Mouse (Mus musculus) ovary, adult 10 weeks (tissue): Measurements from ENCODE around the gene Robo4. TPM values are rescaled to one million over a fixed set of nuclear protein-coding genes. Genes with fewer than 3 reads are reported as not detected.

Experiments used
- polyA plus RNA-seq: library from polyadenylated mRNA; stranded (reverse); fragments of 350-450 nt; fragmentation: Illumina TruSeq; extraction: RNeasy Lipid Tissue Mini Kit (QIAGEN cat#74804); gene quantifications from one replicate; pipeline ENCODE4 v1.2.3, GENCODE M21; 2014

Gene Robo4
- 3.4 TPM for polyA plus RNA-seq

DNA sequence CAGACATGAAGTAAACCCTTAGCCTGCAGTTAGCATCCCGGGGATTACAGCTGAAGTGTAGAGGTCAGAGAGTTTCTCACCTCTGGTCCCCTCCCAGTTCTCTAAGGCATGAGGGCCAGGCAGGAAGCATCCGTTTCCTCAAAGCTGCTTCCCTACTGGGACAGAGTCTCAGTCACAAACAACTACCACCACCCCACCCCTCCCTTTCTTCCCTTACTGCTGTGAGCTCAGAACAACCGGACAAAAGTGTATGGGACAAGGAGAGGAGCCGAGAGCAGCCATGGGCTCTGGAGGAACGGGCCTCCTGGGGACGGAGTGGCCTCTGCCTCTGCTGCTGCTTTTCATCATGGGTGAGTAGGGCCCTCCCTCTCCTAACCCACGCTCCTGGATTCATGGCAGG, at the start of gene Robo4:
Gene Robo4, plus strand, starts transcription at position 96 of the 400 bp plus-strand sequence.

DNA sequence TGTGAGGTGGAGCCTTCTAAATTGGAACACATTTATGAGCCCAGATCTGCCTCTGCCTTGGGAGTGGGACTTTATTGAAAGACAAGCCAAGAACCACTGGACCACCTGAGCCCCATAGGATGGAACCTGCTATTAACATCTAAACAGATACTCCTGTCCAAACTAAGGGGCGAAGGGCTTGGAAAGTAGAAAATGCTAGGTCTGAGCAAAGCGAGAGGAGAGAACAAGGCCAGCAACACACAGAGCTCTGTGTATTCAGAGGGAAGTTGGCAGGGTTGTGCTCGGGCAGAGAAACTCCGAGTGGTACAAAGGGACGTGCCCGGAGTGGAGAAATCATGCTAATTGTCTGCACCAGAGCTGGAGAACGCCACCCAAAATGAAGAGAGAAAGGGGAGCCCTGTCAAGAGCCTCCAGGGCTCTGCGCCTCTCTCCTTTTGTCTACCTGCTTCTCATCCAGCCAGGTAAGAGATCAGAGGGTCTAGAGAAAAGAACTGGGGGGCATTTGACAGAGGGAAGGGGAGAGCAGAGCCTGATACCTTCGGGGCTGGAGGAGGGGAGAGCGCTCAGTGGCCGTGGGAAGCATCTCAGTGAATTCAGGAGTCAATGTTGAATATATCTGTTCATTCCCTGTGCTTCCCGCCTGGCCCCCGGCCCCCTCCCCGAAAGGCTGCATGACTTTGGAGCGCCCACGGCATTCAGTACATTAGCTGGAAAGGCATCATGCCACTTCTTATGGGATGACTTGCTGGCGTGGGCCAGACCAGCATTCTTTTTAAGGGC, 34.2 kb upstream of the Robo4 start, which contains the start of gene Hepacam:
Gene Hepacam, plus strand, starts transcription at position 51 of the 780 bp plus-strand sequence.

DNA sequence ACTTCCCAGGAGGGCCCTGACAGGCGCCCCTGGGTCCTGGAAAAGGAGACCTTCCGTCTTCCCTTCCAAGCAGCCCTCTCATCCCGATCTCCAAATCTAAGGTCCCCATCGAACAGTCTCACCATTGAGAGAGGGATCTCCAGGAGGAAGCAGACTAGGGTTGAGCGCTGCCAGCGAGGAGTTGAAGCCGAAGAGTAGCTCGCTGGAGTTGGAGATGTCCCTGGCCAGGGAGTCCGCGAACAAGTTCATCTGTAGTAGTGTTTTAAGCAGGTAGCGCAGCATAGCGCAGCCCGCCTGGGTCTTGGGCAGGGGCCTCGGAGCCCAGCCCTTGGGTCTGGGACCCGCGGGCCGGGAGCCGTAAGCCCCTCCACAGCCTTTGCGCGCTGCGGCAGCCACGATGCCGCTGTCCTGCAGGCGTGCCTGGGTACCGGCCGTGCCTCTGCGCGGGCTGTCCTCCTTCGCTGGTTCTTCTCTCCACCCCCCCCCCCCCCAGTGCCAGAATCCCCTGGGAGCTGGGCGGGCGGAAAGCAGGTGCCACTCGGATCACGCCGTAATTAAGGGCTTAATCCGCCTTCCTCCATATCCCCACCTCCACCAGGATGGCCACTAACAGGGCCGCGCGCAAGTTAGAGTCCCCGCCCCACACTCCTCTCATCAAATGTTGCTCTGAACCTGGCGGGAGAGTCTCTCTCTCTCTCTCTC, 31.2 kb downstream of the Robo4 start, which contains the start of gene Robo3:
Gene Robo3, minus strand, starts transcription at position 527 of the 702 bp plus-strand sequence.

Other genes with a start within 250 kb of the Robo4 start
- gene Tmem218, start 193.7 kb upstream of the Robo4 start, polyA plus RNA-seq = 19.4 TPM
- 10.1 TPM for gene Slc37a2, start 146.2 kb upstream of the Robo4 start, polyA plus RNA-seq
- gene Ccdc15, start 53.5 kb upstream of the Robo4 start, polyA plus RNA-seq = 18.6 TPM
- not detected for gene Hepacam, start 34.5 kb upstream of the Robo4 start, polyA plus RNA-seq
- gene Robo3, start 31.3 kb downstream of the Robo4 start, polyA plus RNA-seq = not detected
- gene Msantd2, start 87.4 kb downstream of the Robo4 start, polyA plus RNA-seq = 38.0 TPM
- gene Esam, start 126.2 kb downstream of the Robo4 start, polyA plus RNA-seq = 9.9 TPM
- 1.8 TPM for gene Vsig2, start 137.4 kb downstream of the Robo4 start, polyA plus RNA-seq
- gene Nrgn, start 151.0 kb downstream of the Robo4 start, polyA plus RNA-seq = not detected
- 47.8 TPM for gene Siae, start 153.8 kb downstream of the Robo4 start, polyA plus RNA-seq
- gene Spa17, start 211.8 kb downstream of the Robo4 start, polyA plus RNA-seq = 43.1 TPM